Mouse (Mus musculus): ENCODE results near the gene Vamp2. TPM values are rescaled to one million over a fixed set of nuclear protein-coding genes. Genes with fewer than 3 reads are reported as not detected.

The Vamp2 gene
- polyA plus RNA-seq, 1 experiment from 2014 or later, result 333 TPM

Other genes starting within 250 kb of the Vamp2 start
- 105 and 108 TPM in 2 replicates for gene Ndel1, start 216.6 kb upstream of the Vamp2 start, polyA plus RNA-seq (2015; fragmentation: Nextera tagmentation; extraction: Ambion mirVana)
- not detected in 2 replicates for gene Rnf222, start 199.9 kb upstream of the Vamp2 start, polyA plus RNA-seq (2015; fragmentation: Nextera tagmentation; extraction: Ambion mirVana)
- 529 and 538 TPM in 2 replicates for gene Rpl26, start 186.9 kb upstream of the Vamp2 start, polyA plus RNA-seq (2015; fragmentation: Nextera tagmentation; extraction: Ambion mirVana)
- 0.60 and 0.84 TPM in 2 replicates for gene Odf4, start 161.4 kb upstream of the Vamp2 start, polyA plus RNA-seq (2015; fragmentation: Nextera tagmentation; extraction: Ambion mirVana)
- gene Arhgef15, start 131.0 kb upstream of the Vamp2 start, polyA plus RNA-seq (2015; fragmentation: Nextera tagmentation; extraction: Ambion mirVana), result 24.2 and 28.7 TPM in 2 replicates
- gene Slc25a35, start 120.4 kb upstream of the Vamp2 start, polyA plus RNA-seq (2015; fragmentation: Nextera tagmentation; extraction: Ambion mirVana), result 1.3 and 1.6 TPM in 2 replicates
- 22.0 and 22.7 TPM in 2 replicates for gene Rangrf, start 113.3 kb upstream of the Vamp2 start, polyA plus RNA-seq (2015; fragmentation: Nextera tagmentation; extraction: Ambion mirVana)
- gene Pfas, start 80.0 kb upstream of the Vamp2 start, polyA plus RNA-seq (2015; fragmentation: Nextera tagmentation; extraction: Ambion mirVana), result 16.9 and 18.7 TPM in 2 replicates
- 67.0 and 73.5 TPM in 2 replicates for gene Ctc1, start 72.6 kb upstream of the Vamp2 start, polyA plus RNA-seq (2015; fragmentation: Nextera tagmentation; extraction: Ambion mirVana)
- 17.7 and 23.9 TPM in 2 replicates for gene Aurkb, start 42.8 kb upstream of the Vamp2 start, polyA plus RNA-seq (2015; fragmentation: Nextera tagmentation; extraction: Ambion mirVana)
- 20.5 and 21.2 TPM in 2 replicates for gene Borcs6, start 28.8 kb upstream of the Vamp2 start, polyA plus RNA-seq (2015; fragmentation: Nextera tagmentation; extraction: Ambion mirVana)
- gene Tmem107, start 17.7 kb upstream of the Vamp2 start, polyA plus RNA-seq (2015; fragmentation: Nextera tagmentation; extraction: Ambion mirVana), result 33.5 and 37.7 TPM in 2 replicates
- 11.3 and 12.3 TPM in 2 replicates for gene Per1, start 6.7 kb downstream of the Vamp2 start, polyA plus RNA-seq (2015; fragmentation: Nextera tagmentation; extraction: Ambion mirVana)
- gene Hes7, start 31.9 kb downstream of the Vamp2 start, polyA plus RNA-seq (2015; fragmentation: Nextera tagmentation; extraction: Ambion mirVana), result 0.86 and 0.89 TPM in 2 replicates
- gene 9130213A22Rik, start 34.1 kb downstream of the Vamp2 start, polyA plus RNA-seq (2015; fragmentation: Nextera tagmentation; extraction: Ambion mirVana), result 0.24 and 0.27 TPM in 2 replicates
- gene Aloxe3, start 37.4 kb downstream of the Vamp2 start, polyA plus RNA-seq (2015; fragmentation: Nextera tagmentation; extraction: Ambion mirVana), result 6.3 and 8.0 TPM in 2 replicates
- 0.28 and 0.41 TPM in 2 replicates for gene Alox12b, start 68.5 kb downstream of the Vamp2 start, polyA plus RNA-seq (2015; fragmentation: Nextera tagmentation; extraction: Ambion mirVana)
- gene Alox8, start 109.4 kb downstream of the Vamp2 start, polyA plus RNA-seq (2015; fragmentation: Nextera tagmentation; extraction: Ambion mirVana), result 0.25 and 0.87 TPM in 2 replicates
- 0.75 and 0.92 TPM in 2 replicates for gene Gucy2e, start 148.5 kb downstream of the Vamp2 start, polyA plus RNA-seq (2015; fragmentation: Nextera tagmentation; extraction: Ambion mirVana)
- gene Cntrob, start 235.3 kb downstream of the Vamp2 start, polyA plus RNA-seq (2015; fragmentation: Nextera tagmentation; extraction: Ambion mirVana), result 22.1 and 22.2 TPM in 2 replicates
- gene Trappc1, start 235.5 kb downstream of the Vamp2 start, polyA plus RNA-seq (2015; fragmentation: Nextera tagmentation; extraction: Ambion mirVana), result 182 and 184 TPM in 2 replicates
- gene Kcnab3, start 237.8 kb downstream of the Vamp2 start, polyA plus RNA-seq (2015; fragmentation: Nextera tagmentation; extraction: Ambion mirVana), result 4.1 and 4.9 TPM in 2 replicates

Measured in midbrain, embryonic 15.5 days (tissue).